Mouse (Mus musculus): ENCODE results near the gene Ahctf1. TPM values are rescaled to one million over a fixed set of nuclear protein-coding genes. Genes with fewer than 3 reads are reported as not detected.

Ahctf1 gene
- polyA plus RNA-seq, 1 experiment = 11.9 TPM

DNA sequence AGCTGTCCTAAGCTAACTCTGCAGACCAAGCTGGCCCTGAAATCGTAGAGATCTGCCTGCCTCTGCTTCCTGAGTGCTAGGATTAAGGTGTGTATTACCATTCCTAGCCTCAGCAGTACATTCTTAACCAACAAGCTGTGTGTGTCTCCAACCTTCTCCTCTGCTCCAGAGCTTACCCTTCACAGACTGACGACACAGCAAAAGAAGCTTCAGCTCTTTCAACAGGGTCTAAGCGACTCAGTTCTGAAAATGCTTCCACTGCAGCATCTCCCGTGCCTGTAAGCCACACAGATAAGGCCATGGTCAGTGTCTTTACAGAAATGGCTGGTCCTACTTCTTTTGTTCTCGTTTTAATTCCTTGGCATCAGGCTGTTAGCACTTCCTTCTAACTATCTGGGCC lies 43.4 kb downstream of the Ahctf1 start:
- Histone ChIP-seq H3ac (ENCODE audit: control insufficient read depth, insufficient read length, low read depth) (no peak overlapping the region), H3K36me3 (ENCODE audit: control insufficient read depth, insufficient read depth) (peaks cover 99% of the 10 kb centered on the region), H3K27me3 (ENCODE audit: control insufficient read depth, insufficient read depth, insufficient read length) (no peaks in the 10 kb centered on the region), H3K4me3 (ENCODE audit: insufficient read depth, poor library complexity, severe bottlenecking) (no peak overlapping the region), H3K79me3 (ENCODE audit: low read depth) (peaks cover 1% of the 10 kb centered on the region), H3K79me2 (ENCODE audit: control insufficient read depth, insufficient read depth) (peaks cover 12% of the 10 kb centered on the region)
- no peak for TF ChIP-seq MYOD1 (IDR thresholded peaks at IDR 0.05; ENCODE audit: control insufficient read depth, insufficient read length, low read depth)
- TF ChIP-seq FOSL1 (IDR thresholded peaks at IDR 0.05; ENCODE audit: insufficient read depth, low read length, poor library complexity, severe bottlenecking) = no peak
- no peak for TF ChIP-seq CTCF (IDR thresholded peaks at IDR 0.05; ENCODE audit: control insufficient read depth, insufficient read depth, insufficient read length)
- TF ChIP-seq MYOG (IDR thresholded peaks at IDR 0.05; ENCODE audit: control insufficient read depth, extremely low read depth, insufficient read length) = no peak
- TF ChIP-seq CEBPB (IDR thresholded peaks at IDR 0.05; ENCODE audit: low read depth) = no peak
- no peak for TF ChIP-seq MAX (IDR thresholded peaks at IDR 0.05)
- TF ChIP-seq USF1 (IDR thresholded peaks at IDR 0.05; ENCODE audit: low read depth) = no peak

DNA sequence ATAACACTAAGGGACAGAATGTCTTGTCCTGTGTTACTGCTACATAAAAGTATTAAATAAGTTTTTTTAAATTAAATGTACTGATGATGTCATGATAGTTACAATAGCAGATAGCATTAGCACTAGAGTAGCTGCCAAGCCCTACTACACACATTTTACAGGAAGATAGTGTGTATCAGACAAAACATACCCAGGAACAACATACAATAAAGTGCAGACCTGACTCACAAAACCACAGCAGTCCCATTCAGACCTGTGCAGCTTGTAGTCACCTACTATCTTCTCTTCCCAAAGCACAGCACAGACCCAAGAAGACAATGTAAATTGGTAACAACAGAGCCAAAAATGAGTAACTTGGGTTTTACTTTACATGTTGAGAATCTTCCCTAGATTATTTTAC lies 47.0 kb downstream of the Ahctf1 start:
- H3K79me3 ChIP-seq (ENCODE audit: low read depth) = peaks cover 4% of the 10 kb centered on the region
- H3K27me3 ChIP-seq (ENCODE audit: control insufficient read depth, insufficient read depth, insufficient read length) = no peaks in the 10 kb centered on the region
- no peak overlapping the region for H3K4me3 ChIP-seq (ENCODE audit: insufficient read depth, poor library complexity, severe bottlenecking)
- no peak for TF ChIP-seq MYOG (IDR thresholded peaks at IDR 0.05; ENCODE audit: control insufficient read depth, extremely low read depth, insufficient read length)
- no peak for TF ChIP-seq MAX (IDR thresholded peaks at IDR 0.05)
- no peak for TF ChIP-seq FOSL1 (IDR thresholded peaks at IDR 0.05; ENCODE audit: insufficient read depth, low read length, poor library complexity, severe bottlenecking)
- no peak for TF ChIP-seq USF1 (IDR thresholded peaks at IDR 0.05; ENCODE audit: low read depth)
- TF ChIP-seq CTCF (IDR thresholded peaks at IDR 0.05; ENCODE audit: control insufficient read depth, insufficient read depth, insufficient read length) = no peak
- TF ChIP-seq MYOD1 (IDR thresholded peaks at IDR 0.05; ENCODE audit: control insufficient read depth, insufficient read length, low read depth) = no peak
- H3ac ChIP-seq (ENCODE audit: control insufficient read depth, insufficient read length, low read depth) = no peak overlapping the region
- H3K79me2 ChIP-seq (ENCODE audit: control insufficient read depth, insufficient read depth) = peaks cover 16% of the 10 kb centered on the region
- peaks cover 100% of the 10 kb centered on the region for H3K36me3 ChIP-seq (ENCODE audit: control insufficient read depth, insufficient read depth)

DNA sequence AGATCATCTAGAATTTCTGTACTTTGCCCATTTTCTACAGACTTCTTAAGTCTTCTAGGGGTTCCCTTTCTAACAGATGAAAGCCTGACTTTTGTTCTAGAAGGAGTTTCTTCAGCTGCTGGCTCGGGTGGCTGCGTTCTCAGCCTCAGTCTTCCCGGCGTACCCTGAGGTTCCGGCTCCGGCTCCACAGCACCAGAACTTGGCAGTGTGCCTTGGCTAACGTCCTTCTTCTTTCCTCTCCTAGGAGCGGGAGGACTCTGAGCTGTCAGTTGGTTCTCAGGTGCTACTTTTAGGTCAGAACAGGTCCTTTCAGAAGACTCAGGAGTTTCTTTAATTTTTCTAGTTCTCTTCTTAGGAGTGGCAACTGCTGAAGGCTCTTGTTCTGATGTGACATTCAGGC lies 50.5 kb downstream of the Ahctf1 start:
- no peak overlapping the region for H3K4me3 ChIP-seq (ENCODE audit: insufficient read depth, poor library complexity, severe bottlenecking)
- no peak for TF ChIP-seq MAX (IDR thresholded peaks at IDR 0.05)
- no peak for TF ChIP-seq FOSL1 (IDR thresholded peaks at IDR 0.05; ENCODE audit: insufficient read depth, low read length, poor library complexity, severe bottlenecking)
- no peak for TF ChIP-seq CEBPB (IDR thresholded peaks at IDR 0.05; ENCODE audit: low read depth)
- TF ChIP-seq CTCF (IDR thresholded peaks at IDR 0.05; ENCODE audit: control insufficient read depth, insufficient read depth, insufficient read length) = no peak
- TF ChIP-seq MYOD1 (IDR thresholded peaks at IDR 0.05; ENCODE audit: control insufficient read depth, insufficient read length, low read depth) = no peak
- TF ChIP-seq USF1 (IDR thresholded peaks at IDR 0.05; ENCODE audit: low read depth) = no peak
- no peak for TF ChIP-seq MYOG (IDR thresholded peaks at IDR 0.05; ENCODE audit: control insufficient read depth, extremely low read depth, insufficient read length)
- no peaks in the 10 kb centered on the region for H3K27me3 ChIP-seq (ENCODE audit: control insufficient read depth, insufficient read depth, insufficient read length)
- peaks cover 4% of the 10 kb centered on the region for H3K79me3 ChIP-seq (ENCODE audit: low read depth)
- H3K79me2 ChIP-seq (ENCODE audit: control insufficient read depth, insufficient read depth) = peaks cover 45% of the 10 kb centered on the region
- H3K36me3 ChIP-seq (ENCODE audit: control insufficient read depth, insufficient read depth) = peaks cover 89% of the 10 kb centered on the region
- no peak overlapping the region for H3ac ChIP-seq (ENCODE audit: control insufficient read depth, insufficient read length, low read depth)

DNA sequence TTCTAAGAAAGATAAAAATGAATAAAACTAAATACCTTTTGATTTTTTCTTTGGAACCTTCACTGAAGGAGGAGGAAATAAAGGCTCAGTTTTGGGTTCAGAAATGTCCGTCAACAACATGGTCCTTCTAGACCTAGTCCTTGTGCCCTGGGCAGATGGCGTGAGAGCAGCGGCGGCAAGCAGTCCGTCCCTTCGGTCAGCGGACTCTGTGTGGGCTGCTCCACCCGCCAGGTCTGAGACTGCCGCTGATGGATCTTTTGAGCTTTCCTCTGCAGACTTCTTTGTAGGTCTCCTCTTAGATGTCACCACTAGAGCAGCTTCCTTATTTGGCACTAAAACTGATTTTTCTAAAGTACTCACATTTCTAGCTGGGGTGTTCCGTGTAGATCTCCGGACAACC lies 51.2 kb downstream of the Ahctf1 start:
- peaks cover 89% of the 10 kb centered on the region for H3K36me3 ChIP-seq (ENCODE audit: control insufficient read depth, insufficient read depth)
- no peak for TF ChIP-seq MYOG (IDR thresholded peaks at IDR 0.05; ENCODE audit: control insufficient read depth, extremely low read depth, insufficient read length)
- TF ChIP-seq USF1 (IDR thresholded peaks at IDR 0.05; ENCODE audit: low read depth) = no peak
- TF ChIP-seq CEBPB (IDR thresholded peaks at IDR 0.05; ENCODE audit: low read depth) = no peak
- no peak for TF ChIP-seq CTCF (IDR thresholded peaks at IDR 0.05; ENCODE audit: control insufficient read depth, insufficient read depth, insufficient read length)
- no peak for TF ChIP-seq MYOD1 (IDR thresholded peaks at IDR 0.05; ENCODE audit: control insufficient read depth, insufficient read length, low read depth)
- no peak for TF ChIP-seq FOSL1 (IDR thresholded peaks at IDR 0.05; ENCODE audit: insufficient read depth, low read length, poor library complexity, severe bottlenecking)
- TF ChIP-seq MAX (IDR thresholded peaks at IDR 0.05) = no peak
- no peak overlapping the region for H3K4me3 ChIP-seq (ENCODE audit: insufficient read depth, poor library complexity, severe bottlenecking)

DNA sequence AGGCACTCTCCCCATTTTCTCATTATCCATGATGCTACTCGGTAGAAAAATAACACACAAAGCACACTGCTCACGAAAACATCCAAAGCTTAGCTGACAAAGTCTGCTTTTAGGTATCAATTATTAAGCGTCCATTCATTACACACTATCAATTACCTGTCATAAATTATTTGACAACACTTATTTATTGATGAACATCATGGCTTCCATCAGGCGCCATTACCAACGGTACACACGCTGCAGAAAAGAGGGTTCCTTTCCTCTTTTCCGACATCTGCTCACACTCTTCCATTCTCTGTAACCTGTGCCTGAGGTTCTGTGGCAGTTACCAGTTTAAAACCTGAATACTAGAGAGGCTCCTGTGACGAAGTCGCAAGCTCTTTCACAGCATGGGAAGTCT lies 58.3 kb downstream of the Ahctf1 start, which contains the start of gene Kif28:
Kif28 (minus strand) TSS at position 101 of the 400 bp plus-strand sequence.
- H3K36me3 ChIP-seq (ENCODE audit: control insufficient read depth, insufficient read depth) = peaks cover 49% of the 10 kb centered on the region
- H3K27me3 ChIP-seq (ENCODE audit: control insufficient read depth, insufficient read depth, insufficient read length) = no peaks in the 10 kb centered on the region
- no peak within 1 kb of the TSS for H3K4me3 ChIP-seq (ENCODE audit: insufficient read depth, poor library complexity, severe bottlenecking)
- TF ChIP-seq CTCF (IDR thresholded peaks at IDR 0.05; ENCODE audit: control insufficient read depth, insufficient read depth, insufficient read length) (no peak), USF1 (IDR thresholded peaks at IDR 0.05; ENCODE audit: low read depth) (no peak), MAX (IDR thresholded peaks at IDR 0.05) (no peak), MYOG (IDR thresholded peaks at IDR 0.05; ENCODE audit: control insufficient read depth, extremely low read depth, insufficient read length) (no peak), MYOD1 (IDR thresholded peaks at IDR 0.05; ENCODE audit: control insufficient read depth, insufficient read length, low read depth) (no peak), FOSL1 (IDR thresholded peaks at IDR 0.05; ENCODE audit: insufficient read depth, low read length, poor library complexity, severe bottlenecking) (no peak), CEBPB (IDR thresholded peaks at IDR 0.05; ENCODE audit: low read depth) (no peak)
- H3K79me3 ChIP-seq (ENCODE audit: low read depth) = no peaks in the 10 kb centered on the region
- no peak within 1 kb of the TSS for H3ac ChIP-seq (ENCODE audit: control insufficient read depth, insufficient read length, low read depth)
- H3K79me2 ChIP-seq (ENCODE audit: control insufficient read depth, insufficient read depth) = peaks cover 16% of the 10 kb centered on the region

More for the DNA sequence above, 51.2 kb downstream of the Ahctf1 start:
- Histone ChIP-seq H3ac (ENCODE audit: control insufficient read depth, insufficient read length, low read depth) (no peak overlapping the region), H3K27me3 (ENCODE audit: control insufficient read depth, insufficient read depth, insufficient read length) (no peaks in the 10 kb centered on the region), H3K79me2 (ENCODE audit: control insufficient read depth, insufficient read depth) (peaks cover 45% of the 10 kb centered on the region), H3K79me3 (ENCODE audit: low read depth) (peaks cover 4% of the 10 kb centered on the region)
